In genomic region chr4:107250494-107250893, GRCm38 (mm10) we compare ENCODE assay signal across 9 mouse cellular contexts. TPM values are rescaled to one million over a fixed set of nuclear protein-coding genes. Genes with fewer than 3 reads are reported as not detected.
DNase-seq lines count a peak whose midpoint lies in the region; ATAC-seq lines count a peak whose summit lies in the region.
"Had no signal": no experiment of that assay in that cellular context is flagged by ENCODE, and none has a peak within 500 bp of the region (broad histone marks: within the 10 kb centered on the region; RNA-seq: fewer than 3 reads in every experiment).

No protein-coding gene starts in this region.

- intact Hi-C loops in gastrocnemius, postnatal 14 days (cut with DNase I; ENCODE audit: low total_unique reads) = loop anchor here (2.0 kb wide), 1 partner anchor 98 kb away; no protein-coding TSS in a partner anchor

- no peaks in the 10 kb centered on the region for H3K9me3 ChIP-seq in forebrain, embryonic 12.5 days

- H3K9ac ChIP-seq in forebrain, embryonic 12.5 days = no peak overlapping the region

- WGBS in forebrain, embryonic 12.5 days = 33% methylated on average over 4 of the region's 4 CpGs

- no peak overlapping the region for H3K4me2 ChIP-seq in forebrain, embryonic 12.5 days

- no peaks in the 10 kb centered on the region for H3K27me3 ChIP-seq in forebrain, embryonic 12.5 days

- no peak for ATAC-seq in forebrain, embryonic 12.5 days (ENCODE audit: low FRiP score)

- H3K4me1 ChIP-seq in forebrain, embryonic 12.5 days = peaks cover 31% of the 10 kb centered on the region

- H3K4me3 ChIP-seq in forebrain, embryonic 12.5 days (replicated peaks) = no peak overlapping the region

- H3K27ac ChIP-seq in forebrain, embryonic 12.5 days = no peak overlapping the region

- H3K36me3 ChIP-seq in forebrain, embryonic 12.5 days (replicated peaks) = 0 out of 2 replicates have a peak, but pooled peaks cover 3% of the 10 kb centered on the region

- peak; percentile 17 for DNase-seq in gastrocnemius, postnatal 10 days
- no peak for DNase-seq in gastrocnemius, postnatal 14 days
- DNase-seq in urinary bladder, postnatal 14 days (ENCODE audit: low spot score) = peak; percentile 31
- no peak for DNase-seq in urinary bladder, adult 2 months (ENCODE audit: low spot score)
- peak; percentile 25 to 67 for DNase-seq in cerebellum, postnatal 25 days
- DNase-seq in layer of hippocampus, adult 9-10 months (ENCODE audit: low spot score) = peak; percentile 63
- DNase-seq in retina, adult 2 months (ENCODE audit: low read depth, low spot score) = peak; percentile 48

RNA-seq across cellular contexts. Expression of gene Lrrc42, which starts 2.8 kb away (rescaled TPM):
- total RNA-seq in gastrocnemius, postnatal 10 days (2021) = 10 to 100 TPM; 16.4 to 17.6 TPM
- total RNA-seq in gastrocnemius, postnatal 14 days (2021) = 10 to 100 TPM; 12.6 to 14.7 TPM
- polyA plus RNA-seq in urinary bladder, adult 2 months (2012; rRNA removed) = 20.9 and 23.7 TPM in 2 replicates
- polyA plus RNA-seq in forebrain, embryonic 12.5 days (2016; fragmentation: Nextera tagmentation; extraction: Ambion mirVana) = 74.3 and 79.9 TPM in 2 replicates

RNA-seq across cellular contexts. Expression of gene Hspb11, which starts 2.9 kb away (rescaled TPM):
- total RNA-seq in gastrocnemius, postnatal 10 days (2021) = 10 to 100 TPM; 21.7 to 26.0 TPM
- total RNA-seq in gastrocnemius, postnatal 14 days (2021) = 10 to 100 TPM; 13.7 to 14.1 TPM
- 22.0 and 22.7 TPM in 2 replicates for polyA plus RNA-seq in urinary bladder, adult 2 months (2012; rRNA removed)
- 34.3 and 37.8 TPM in 2 replicates for polyA plus RNA-seq in forebrain, embryonic 12.5 days (2016; fragmentation: Nextera tagmentation; extraction: Ambion mirVana)

RNA-seq across cellular contexts. Expression of gene Ldlrad1, which starts 41.5 kb away (rescaled TPM):
- total RNA-seq in gastrocnemius, postnatal 10 days (2021) = not detected
- not detected for total RNA-seq in gastrocnemius, postnatal 14 days (2021)
- 0.12 and 0.21 TPM in 2 replicates for polyA plus RNA-seq in urinary bladder, adult 2 months (2012; rRNA removed)
- not detected in 2 replicates for polyA plus RNA-seq in forebrain, embryonic 12.5 days (2016; fragmentation: Nextera tagmentation; extraction: Ambion mirVana)
- total RNA-seq: layer of hippocampus, postnatal 36 days had no signal

RNA-seq across cellular contexts. Expression of gene Dio1, which starts 56.5 kb away (rescaled TPM):
- under 1 TPM in 1 of 2 experiments, not detected in 1; 0.33 TPM for total RNA-seq in gastrocnemius, postnatal 10 days (2021)
- total RNA-seq in gastrocnemius, postnatal 14 days (2021) = not detected
- not detected in 2 replicates for polyA plus RNA-seq in urinary bladder, adult 2 months (2012; rRNA removed)
- polyA plus RNA-seq in forebrain, embryonic 12.5 days (2016; fragmentation: Nextera tagmentation; extraction: Ambion mirVana) = not detected in 2 replicates
- total RNA-seq: layer of hippocampus, postnatal 36 days had no signal

Comparison
In these comparisons a context has a peak if more than half of its experiments do, and no peak if none do; other contexts are left out.
1. DNase-seq: peak in gastrocnemius, postnatal 10 days (single experiment), urinary bladder, postnatal 14 days (single experiment), cerebellum, postnatal 25 days (2 of 2), layer of hippocampus, adult 9-10 months (single experiment) and retina, adult 2 months (single experiment); none in gastrocnemius, postnatal 14 days (single experiment) and urinary bladder, adult 2 months (single experiment).